Mouse (Mus musculus) liver, adult 2 months (tissue): Measurements from ENCODE around the gene Ppp1r3d. TPM values are rescaled to one million over a fixed set of nuclear protein-coding genes. Genes with fewer than 3 reads are reported as not detected.

Source experiments
- DNase-seq: peaks from one replicate; pipeline ENCODE4 v3.0.0-alpha.2; 2011; ENCODE audit warnings: low read depth, low spot score; ENCODE audit errors: extremely low read depth
- H3K27ac ChIP-seq: fragments of 200-500 bp; replicated peaks from 2 replicates; pipeline ENCODE4 v1.5.1; 2012; ENCODE audit warnings: low read depth, mild to moderate bottlenecking, control low read depth, inconsistent platforms, low read length; ENCODE audit not compliant: insufficient read depth
- H3K27me3 ChIP-seq: fragments of 200-500 bp; 2 replicates; pipeline ENCODE4 v1.6.1; 2012; ENCODE audit warnings: mild to moderate bottlenecking, moderate library complexity, low read length, inconsistent platforms; ENCODE audit not compliant: control insufficient read depth, insufficient read depth
- H3K36me3 ChIP-seq: fragments of 200-500 bp; 2 replicates; pipeline ENCODE4 v1.6.1; 2012; ENCODE audit warnings: low read length, inconsistent platforms; ENCODE audit not compliant: control insufficient read depth, insufficient read depth
- H3K4me1 ChIP-seq: fragments of 200-500 bp; 2 replicates; pipeline ENCODE4 v1.6.1; 2011; ENCODE audit warnings: low read length; ENCODE audit not compliant: control insufficient read depth, insufficient read depth
- H3K4me3 ChIP-seq: fragments of 200-500 bp; 2 replicates; pipeline ENCODE4 v1.5.1; 2011; ENCODE audit warnings: low read depth, mild to moderate bottlenecking, control low read depth, low read length, moderate library complexity; ENCODE audit not compliant: insufficient read depth
- H3K79me2 ChIP-seq: fragments of 200-500 bp; 2 replicates; pipeline ENCODE4 v1.6.1; 2012; ENCODE audit warnings: inconsistent platforms, mild to moderate bottlenecking, low read length, moderate library complexity; ENCODE audit not compliant: control insufficient read depth, insufficient read depth
- H3K9ac ChIP-seq: fragments of 200-500 bp; 2 replicates; pipeline ENCODE4 v1.6.1; 2012; ENCODE audit warnings: low read depth, mild to moderate bottlenecking, control low read depth, inconsistent platforms, low read length
- CTCF ChIP-seq: fragments of 200-500 bp; IDR thresholded peaks from 2 replicates; pipeline ENCODE4 v1.5.1; 2011; ENCODE audit warnings: low read depth, low read length, control low read depth
- POLR2A ChIP-seq: fragments of 200-500 bp; IDR thresholded peaks from 2 replicates; pipeline ENCODE4 v1.6.1; 2011; ENCODE audit warnings: low read length, control low read depth; ENCODE audit not compliant: insufficient read depth; ENCODE audit errors: extremely low read depth
- WGBS: fragments of 180-500 bp; shearing (Covaris S2); methylation state at CpG from one replicate; pipeline ENCODE4 v1.1.7; 2018; 5-methylcytosine and 5-hydroxymethylcytosine counted together
- polyA plus RNA-seq: library from polyadenylated mRNA; depleted of rRNA; stranded (reverse); fragments of >200 nt; gene quantifications from 2 replicates; pipeline ENCODE4 v1.2.3, GENCODE M21; 2012
- total RNA-seq: library from RNA; depleted of rRNA; stranded (reverse); fragments of >200 nt; gene quantifications from 2 replicates; pipeline ENCODE4 v1.2.3, GENCODE M21; 2014

The Ppp1r3d gene
- total and polyA plus RNA-seq, 2 experiments: 0.18 to 0.21 TPM

DNA sequence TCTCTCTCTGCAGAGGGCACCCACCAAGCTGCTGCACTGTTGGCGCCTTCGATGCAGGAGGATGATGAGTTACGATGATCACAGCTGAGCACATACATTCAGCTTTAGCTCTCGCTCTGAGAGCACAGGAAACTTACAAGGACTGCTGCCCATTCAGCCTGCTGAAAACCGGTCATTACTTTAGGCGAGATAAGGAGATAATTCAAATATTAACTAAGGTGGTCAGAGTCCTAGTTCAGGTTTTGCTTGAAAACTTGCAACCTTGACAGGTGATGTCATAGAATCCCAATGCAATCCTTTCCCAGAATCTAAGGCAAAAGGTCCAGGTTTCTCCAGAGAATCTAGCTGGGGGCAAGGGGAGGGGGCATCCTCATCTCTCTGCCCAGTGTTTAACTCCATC lies 15.2 kb upstream of the Ppp1r3d start:
- WGBS: 50% methylated on average over 6 of the region's 6 CpGs
- no peak overlapping the region for H3K27ac ChIP-seq
- H3K36me3 ChIP-seq: no peaks in the 10 kb centered on the region
- H3K4me1 ChIP-seq: no peaks in the 10 kb centered on the region
- no peaks in the 10 kb centered on the region for H3K79me2 ChIP-seq
- DNase-seq: no peak
- H3K27me3 ChIP-seq: no peaks in the 10 kb centered on the region
- no peak for TF ChIP-seq CTCF
- no peak for TF ChIP-seq POLR2A
- no peak overlapping the region for H3K4me3 ChIP-seq
- no peak overlapping the region for H3K9ac ChIP-seq

DNA sequence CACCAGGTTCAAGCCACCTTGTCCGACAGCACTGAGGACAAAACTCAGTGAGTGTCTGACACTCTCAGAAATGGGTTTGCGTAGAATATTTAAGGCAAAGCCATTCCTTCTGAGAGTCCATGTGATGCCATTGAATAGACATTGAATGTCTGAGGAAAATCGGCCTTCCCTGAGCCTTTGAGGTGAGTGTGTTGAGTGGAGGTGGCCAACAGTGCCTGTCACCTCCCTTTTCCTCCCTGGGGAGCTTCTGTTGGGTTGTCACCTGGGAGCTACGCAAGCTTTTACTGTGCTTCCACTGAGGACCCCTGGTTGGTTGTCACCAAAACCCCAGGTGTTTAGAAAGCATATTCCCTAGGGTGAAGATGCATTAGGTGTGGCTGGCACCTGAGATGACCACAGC lies 14.4 kb upstream of the Ppp1r3d start:
- TF ChIP-seq CTCF: no peak
- TF ChIP-seq POLR2A: no peak
- DNase-seq: no peak
- H3K4me1 ChIP-seq: no peaks in the 10 kb centered on the region
- no peak overlapping the region for H3K9ac ChIP-seq
- no peak overlapping the region for H3K4me3 ChIP-seq
- H3K36me3 ChIP-seq: no peaks in the 10 kb centered on the region
- 83% methylated on average over 4 of the region's 4 CpGs for WGBS
- no peak overlapping the region for H3K27ac ChIP-seq
- no peaks in the 10 kb centered on the region for H3K27me3 ChIP-seq
- H3K79me2 ChIP-seq: no peaks in the 10 kb centered on the region

DNA sequence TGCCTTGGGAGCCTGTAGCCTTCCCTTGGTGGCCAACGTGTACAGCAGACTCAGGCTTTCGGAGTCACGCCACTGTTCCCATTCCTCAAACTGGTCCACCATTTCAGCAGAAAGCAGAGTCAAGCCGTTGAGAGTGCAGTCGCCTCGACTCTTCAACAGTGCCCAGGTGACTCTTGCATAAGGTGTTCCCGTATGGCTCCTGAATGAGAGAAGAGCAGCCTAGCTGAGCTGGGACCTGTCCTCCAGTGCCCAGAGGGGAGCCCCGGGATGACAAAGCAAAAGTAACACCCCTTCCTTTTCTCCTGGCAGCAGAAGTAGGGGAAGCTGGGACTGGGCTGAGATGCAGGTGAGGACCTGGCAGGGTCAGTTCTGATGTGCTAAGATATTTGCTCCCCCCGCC lies 13.9 kb upstream of the Ppp1r3d start:
- Histone ChIP-seq H3K27ac (no peak overlapping the region), H3K4me3 (no peak overlapping the region), H3K27me3 (no peaks in the 10 kb centered on the region), H3K79me2 (no peaks in the 10 kb centered on the region), H3K36me3 (no peaks in the 10 kb centered on the region), H3K4me1 (no peaks in the 10 kb centered on the region), H3K9ac (no peak overlapping the region)
- TF ChIP-seq CTCF (no peak), POLR2A (no peak)
- WGBS: 81% methylated on average over 9 of the region's 9 CpGs
- DNase-seq: no peak

DNA sequence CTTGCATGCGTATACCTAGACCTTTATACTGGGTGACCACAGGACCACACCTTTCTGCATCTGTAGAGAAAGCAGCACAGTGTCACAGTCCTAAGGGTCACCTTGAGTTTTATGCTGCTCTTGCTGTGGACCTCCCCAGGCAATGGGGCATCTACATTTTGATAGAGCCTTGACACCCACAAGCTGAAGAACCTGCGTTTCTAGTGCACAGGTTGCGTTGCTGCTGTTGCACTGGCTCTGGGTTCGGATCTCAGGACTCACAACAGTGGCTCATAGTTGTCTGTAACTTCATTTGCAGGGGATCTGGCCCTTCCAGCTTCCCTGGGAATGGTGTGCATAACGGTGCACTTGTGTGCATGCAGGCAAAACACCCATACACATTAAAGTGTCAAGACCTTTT lies 12.9 kb upstream of the Ppp1r3d start:
- TF ChIP-seq CTCF (no peak), POLR2A (no peak)
- WGBS: 81% methylated on average over 5 of the region's 5 CpGs

DNA sequence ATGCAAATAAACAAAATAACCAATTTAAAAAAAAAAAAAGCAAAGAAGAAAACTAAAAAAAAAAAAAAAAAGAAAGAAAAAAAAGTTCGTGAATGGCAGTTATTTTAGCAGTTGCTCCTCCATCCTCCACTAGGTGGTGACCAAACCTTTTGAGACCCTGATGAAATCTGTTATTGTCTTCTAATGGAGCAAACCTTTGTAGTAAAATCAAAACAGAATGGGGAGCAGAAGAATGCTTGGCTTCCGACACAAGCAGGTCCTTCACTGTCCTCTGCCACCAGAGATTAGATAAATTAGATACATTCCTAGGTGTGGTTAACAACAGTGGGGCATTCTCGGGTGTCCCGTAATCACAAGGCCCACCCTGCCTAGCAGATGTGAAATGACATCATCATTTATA lies 12.0 kb upstream of the Ppp1r3d start:
- no peak for TF ChIP-seq POLR2A
- TF ChIP-seq CTCF: peak; percentile 27; the same call in 1 of the 2 replicates
- Histone ChIP-seq H3K4me1 (no peaks in the 10 kb centered on the region), H3K4me3 (no peak overlapping the region), H3K9ac (no peak overlapping the region), H3K27ac (no peak overlapping the region), H3K79me2 (no peaks in the 10 kb centered on the region), H3K27me3 (no peaks in the 10 kb centered on the region), H3K36me3 (no peaks in the 10 kb centered on the region)
- WGBS: 49% methylated on average over 4 of the region's 4 CpGs
- no peak for DNase-seq

More for the DNA sequence above, 12.9 kb upstream of the Ppp1r3d start:
- no peaks in the 10 kb centered on the region for H3K27me3 ChIP-seq
- no peaks in the 10 kb centered on the region for H3K4me1 ChIP-seq
- no peak for DNase-seq
- no peak overlapping the region for H3K4me3 ChIP-seq
- no peaks in the 10 kb centered on the region for H3K36me3 ChIP-seq
- H3K9ac ChIP-seq: no peak overlapping the region
- no peak overlapping the region for H3K27ac ChIP-seq
- no peaks in the 10 kb centered on the region for H3K79me2 ChIP-seq

DNA sequence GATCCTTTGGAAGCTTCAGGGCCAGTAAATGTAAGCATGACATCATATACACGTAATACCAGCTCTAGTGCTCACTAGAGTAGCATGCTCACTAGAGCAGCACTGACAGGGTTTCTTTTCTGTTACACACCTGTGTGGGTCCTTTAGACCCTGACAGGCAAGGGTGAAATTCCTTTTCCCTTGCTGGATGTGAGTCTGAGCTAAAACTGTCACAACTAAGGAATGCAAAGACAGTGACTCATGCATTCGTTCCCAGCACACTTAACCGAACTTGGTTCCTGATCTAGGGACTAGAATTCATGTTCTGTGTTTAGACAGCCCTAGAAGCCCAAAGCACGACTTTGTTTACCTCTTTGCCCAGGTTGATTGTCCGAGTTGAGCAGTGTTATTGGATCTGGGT lies 9.0 kb upstream of the Ppp1r3d start:
- Histone ChIP-seq H3K4me3 (no peak overlapping the region), H3K9ac (no peak overlapping the region), H3K27ac (no peak overlapping the region), H3K79me2 (no peaks in the 10 kb centered on the region), H3K36me3 (no peaks in the 10 kb centered on the region), H3K27me3 (no peaks in the 10 kb centered on the region), H3K4me1 (no peaks in the 10 kb centered on the region)
- no peak for DNase-seq
- WGBS: 59% methylated on average over 5 of the region's 5 CpGs
- TF ChIP-seq CTCF (no peak), POLR2A (no peak)
